Mouse (Mus musculus): Measurements from ENCODE around the gene Cacnb3.

The Cacnb3 gene

DNA sequence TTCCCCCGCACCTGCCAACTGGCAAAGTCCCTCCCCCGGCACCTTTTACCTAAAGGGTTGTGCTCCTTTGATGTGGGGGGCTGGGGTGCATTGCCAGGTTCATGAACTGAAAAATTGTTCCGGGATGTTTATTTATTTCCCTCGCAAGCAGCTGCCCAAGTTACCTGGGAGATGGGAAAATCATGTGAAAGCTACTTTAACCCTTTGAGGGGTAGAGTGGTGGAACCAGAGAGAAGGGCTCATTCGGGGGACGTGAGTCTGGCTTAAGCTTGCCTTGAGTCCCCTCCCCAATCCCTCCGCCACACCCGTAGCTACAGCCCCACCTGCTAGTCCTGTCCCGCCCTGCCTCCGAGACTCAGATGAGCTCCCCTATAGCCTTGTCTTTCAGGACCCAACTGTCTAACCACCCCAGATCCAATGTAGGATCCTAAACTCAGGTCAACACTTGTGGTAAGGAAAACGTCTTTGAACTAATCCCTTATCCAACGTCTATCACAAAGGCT, 20.5 kb upstream of the Cacnb3 start:
- peak; percentile 59 for DNase-seq

DNA sequence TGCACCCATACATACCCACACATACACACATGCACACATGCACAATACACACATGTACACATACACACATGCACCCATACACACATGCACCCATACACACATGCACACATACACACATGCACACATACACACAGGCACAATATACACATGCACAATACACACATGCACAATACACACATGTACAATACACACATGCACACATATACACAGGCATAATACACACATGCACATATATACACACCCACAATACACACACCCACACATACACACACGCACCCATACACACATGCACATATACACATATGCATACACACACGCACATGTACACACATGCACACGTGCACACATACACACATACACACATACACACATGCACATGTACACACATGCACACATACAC, 18.4 kb upstream of the Cacnb3 start:
- DNase-seq = no peak

DNA sequence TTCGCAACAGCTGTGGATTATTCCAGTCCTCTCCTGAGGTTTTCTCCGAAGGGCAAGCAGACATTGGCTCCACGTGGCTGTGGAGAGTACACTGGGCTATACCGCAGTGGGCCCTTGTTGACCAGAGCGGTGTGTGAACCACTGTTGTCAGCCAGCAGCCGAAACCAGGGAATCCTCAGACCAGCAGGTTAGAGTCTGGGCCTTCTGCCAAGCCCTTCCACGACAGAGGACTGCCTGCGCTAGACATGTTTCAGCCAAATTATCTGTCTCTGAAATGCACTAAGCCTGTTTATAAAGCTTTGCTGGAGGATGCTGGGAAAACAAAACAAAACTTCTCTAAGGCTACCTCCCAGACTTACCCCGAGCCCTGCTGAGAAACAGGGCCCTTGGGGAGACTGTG, 16.1 kb upstream of the Cacnb3 start:
- DNase-seq = peak; percentile 46

DNA sequence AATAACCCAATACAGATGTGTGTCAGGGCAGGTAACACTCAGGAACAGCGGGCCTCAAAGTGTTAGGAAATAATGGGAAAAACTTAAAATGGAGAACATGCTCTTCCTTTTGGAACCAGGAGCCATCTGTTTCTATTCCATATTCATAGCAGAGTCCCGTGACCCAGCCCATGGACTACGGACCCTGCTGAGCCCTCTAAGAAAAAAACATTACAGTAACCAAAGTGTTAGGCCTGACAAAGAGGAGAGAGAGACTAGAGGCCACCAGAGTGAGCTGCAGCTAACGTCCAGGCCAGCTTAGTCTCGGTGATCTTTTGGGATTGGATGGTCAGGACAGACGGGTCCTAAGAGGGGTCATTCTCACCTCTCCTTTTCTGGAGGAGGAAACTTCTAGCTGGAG, 15.7 kb upstream of the Cacnb3 start:
- DNase-seq = no peak

DNA sequence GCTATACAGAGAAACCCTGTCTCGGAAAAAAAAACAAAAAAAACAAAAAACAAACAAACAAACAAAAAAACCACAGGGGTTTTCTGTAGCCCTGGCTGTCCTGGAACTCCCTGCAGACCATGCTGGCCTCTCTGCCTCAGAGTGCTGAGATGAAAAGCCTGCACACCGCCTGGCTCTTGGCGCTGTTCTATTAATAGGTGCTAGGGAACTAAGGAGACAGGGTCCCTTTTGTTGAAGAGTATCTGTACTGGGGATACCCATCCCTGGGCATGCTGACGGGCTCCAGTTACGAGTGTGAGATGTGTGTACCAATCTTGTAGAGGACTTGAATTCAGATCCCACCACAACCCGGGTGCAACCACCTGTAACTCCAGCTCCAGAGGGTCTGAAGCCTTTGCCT, 14.9 kb upstream of the Cacnb3 start:
- no peak for DNase-seq

DNA sequence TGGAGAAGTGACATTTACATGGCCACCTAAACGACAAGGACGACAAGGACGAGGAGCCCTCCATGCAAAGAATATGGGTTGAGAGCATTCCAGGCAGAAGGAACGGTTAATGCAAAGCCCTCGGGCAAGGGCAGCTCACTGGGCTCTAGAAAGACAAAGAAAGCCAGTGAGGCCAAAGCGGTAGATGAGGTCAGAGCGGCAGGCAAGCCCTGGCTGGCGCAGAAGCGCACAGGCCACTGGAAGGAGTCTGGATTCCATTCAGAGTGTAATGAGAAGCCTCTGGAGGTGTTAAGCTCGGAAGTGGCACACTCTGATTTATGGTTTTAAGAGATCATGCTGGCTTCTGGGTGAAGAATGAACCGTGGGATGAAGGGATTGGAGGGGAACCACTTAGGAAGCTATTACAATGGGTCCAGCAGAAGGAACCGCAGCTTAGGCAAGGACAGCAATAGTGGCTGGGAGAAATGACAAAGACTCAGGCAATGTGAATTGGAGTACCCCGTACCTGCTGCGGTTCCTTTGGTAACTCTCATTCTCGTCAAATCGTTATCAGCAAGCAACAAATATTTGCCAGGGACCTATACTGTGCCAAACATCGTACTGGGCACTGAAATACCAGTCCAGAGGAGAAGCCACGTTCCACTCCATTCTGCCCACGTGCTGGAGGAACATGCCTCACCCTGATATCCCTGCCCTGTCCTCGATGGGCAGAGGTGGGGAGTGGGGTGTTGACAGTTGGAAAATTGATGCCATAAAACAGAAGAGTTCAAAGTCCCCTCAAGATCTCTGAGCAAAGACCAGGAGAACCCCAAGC, 14.1 kb upstream of the Cacnb3 start:
- no peak for DNase-seq

DNA sequence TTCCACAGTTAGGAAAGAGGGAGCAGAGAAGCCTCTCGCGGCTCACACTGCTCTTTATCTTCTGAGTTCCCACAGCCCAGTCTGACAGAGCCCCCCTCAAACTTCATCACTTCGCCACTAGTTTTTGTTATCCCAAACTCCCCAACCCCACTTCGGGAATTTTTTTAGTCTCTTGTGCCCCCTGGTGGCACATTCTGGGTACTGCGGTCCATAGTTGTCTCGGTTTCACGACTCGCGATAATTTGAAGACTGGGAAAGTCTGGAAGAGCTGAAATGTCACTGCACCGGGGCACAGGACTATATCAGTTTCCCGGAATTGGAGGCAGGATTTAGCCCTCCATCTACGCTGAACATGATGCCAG, 13.5 kb upstream of the Cacnb3 start:
- DNase-seq = peak; percentile 76

DNA sequence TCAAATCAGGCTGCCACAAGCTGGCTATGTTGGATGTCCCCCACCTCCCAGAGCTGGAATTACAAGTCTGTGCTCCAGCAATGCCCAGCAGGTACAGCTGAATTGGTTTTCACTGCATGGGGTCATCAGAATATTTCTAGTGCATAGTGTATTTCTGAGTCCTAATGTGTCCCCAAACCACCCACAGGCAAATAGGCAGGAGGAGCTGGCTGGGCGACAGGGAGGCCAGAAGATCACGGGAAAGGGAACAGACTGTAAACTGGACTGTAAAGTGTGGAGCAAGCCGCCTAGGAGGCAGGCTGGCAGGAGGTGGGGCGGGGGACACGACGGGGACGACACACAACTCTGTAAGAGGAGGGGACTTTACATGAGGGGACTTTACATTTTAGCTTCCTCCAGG, 8.4 kb upstream of the Cacnb3 start:
- DNase-seq = no peak

DNA sequence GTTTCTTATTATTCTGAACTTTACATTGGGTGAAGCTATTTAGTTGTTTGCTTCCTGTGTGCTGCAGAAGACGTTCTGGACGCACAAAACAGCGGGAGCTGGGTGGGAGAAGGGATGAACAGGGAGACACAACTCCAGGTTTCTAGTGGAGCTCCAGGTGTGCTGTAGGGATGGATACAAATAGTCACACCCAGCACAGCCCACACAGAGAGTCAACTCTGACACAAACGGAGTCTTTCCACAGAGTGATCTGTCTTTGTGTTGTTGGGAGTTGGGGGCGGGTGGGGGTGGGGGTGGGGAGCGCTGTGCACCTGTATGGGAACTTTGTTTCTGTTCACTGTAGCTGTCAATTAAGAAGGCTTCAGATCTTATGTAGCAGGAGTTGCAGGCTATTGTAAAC, 7.9 kb upstream of the Cacnb3 start:
- DNase-seq = no peak

DNA sequence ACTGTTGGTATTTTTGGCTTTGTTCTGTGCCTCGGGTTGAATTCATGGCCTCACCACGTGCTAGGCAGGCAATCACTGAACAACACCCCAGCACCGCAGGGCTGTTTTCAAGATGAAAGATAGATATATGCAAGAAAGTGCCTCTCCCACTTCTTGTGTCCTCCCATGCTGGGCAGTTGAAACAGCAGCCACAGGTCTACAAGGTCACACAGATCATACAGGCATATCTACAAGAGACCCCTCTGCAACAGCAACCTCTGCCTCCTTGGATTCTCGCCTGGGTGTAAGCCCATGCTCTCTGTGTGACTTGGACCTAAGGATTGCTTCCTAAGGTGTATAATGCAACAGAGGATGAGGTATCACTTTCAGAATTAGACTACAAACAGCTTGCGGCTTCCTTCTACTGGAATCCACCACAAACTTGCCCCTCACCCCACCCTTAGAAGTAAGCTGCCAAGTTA, 7.2 kb upstream of the Cacnb3 start:
- no peak for DNase-seq

DNA sequence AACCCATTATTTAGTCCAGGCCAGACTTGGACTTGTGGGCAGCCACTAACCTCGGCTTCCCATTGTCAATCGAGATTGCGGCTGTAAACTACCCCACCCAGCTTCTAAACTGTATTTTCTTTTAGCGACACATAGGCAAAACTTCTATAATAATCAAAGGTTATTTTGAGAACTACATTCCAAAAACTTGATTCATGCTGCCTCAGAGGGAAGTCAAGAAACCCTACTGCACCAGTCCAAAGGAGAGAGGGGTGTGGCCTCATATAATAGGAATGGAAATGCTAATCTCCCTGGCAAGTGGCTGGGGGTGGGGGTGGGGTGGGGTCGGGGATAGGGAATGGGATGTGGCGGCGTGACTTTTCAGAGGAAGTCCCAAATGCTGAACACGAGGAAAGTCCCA, 4.6 kb upstream of the Cacnb3 start:
- no peak for DNase-seq

DNA sequence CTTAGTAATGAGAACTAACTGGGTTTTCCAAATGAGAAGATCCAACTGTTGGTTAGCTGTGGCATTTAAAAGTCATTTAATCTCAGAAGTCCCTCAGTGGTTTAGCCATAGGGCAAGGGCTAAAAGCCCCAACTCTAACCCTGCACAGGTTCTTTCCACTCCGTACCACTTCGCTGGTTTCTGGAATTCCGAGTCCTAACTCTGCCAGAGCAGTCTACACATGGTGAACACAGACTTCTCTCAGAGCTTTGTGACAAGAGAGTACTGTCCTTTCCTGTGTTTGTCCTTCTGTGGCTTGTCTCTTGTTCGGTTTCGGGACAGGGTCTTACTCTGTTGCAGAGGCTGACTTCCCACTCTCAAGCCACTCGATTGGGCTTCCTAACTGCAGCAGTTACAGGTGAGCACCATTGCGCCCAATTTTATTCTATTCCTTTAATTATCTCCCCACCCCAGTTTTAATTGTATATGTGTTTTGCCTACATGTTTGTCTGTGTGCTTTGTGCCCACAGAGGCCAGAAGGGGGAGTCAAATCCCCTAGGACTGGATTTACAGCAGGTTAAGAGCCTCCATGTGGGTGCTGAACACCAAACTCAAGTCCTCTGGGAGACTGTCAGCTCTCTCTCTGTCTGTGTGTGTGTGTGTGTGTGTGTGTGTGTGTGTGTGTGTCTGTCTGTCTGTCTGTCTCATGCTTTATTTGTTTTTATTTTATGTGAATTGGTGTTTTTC, 4.0 kb upstream of the Cacnb3 start:
- DNase-seq = no peak

DNA sequence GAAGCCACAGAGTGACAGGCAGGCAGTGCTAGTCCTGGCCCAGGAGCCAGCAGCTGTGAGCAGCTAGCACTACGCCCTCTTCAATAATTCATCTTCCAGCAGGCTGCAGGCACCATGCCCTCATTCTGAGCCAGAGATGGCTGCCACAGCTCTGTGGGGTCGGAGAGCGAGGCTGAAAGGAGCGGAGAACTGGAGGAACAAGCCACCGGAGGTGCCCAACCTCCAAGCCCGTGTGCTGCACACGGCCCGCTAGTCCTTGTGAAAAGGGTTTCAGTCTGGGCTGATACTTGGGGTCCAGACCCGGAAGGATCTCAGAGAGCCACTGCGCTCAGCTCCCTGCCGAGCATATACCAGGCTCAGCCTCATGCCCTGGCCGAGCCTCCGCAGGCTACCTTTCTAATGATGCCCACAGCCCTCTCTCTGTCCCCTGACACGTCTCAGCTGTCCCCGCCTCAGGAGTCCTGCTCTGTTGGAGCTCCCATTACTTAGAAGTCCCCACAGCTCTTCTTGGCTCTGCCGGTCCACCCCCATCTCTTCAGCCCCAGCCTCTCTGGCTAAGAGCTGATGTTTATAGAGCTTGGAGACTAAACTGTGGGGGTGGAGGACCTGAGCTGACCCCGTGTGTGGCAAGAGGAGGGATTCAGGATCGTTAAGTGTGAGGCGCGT, 1.9 kb upstream of the Cacnb3 start:
- no peak for DNase-seq

DNA sequence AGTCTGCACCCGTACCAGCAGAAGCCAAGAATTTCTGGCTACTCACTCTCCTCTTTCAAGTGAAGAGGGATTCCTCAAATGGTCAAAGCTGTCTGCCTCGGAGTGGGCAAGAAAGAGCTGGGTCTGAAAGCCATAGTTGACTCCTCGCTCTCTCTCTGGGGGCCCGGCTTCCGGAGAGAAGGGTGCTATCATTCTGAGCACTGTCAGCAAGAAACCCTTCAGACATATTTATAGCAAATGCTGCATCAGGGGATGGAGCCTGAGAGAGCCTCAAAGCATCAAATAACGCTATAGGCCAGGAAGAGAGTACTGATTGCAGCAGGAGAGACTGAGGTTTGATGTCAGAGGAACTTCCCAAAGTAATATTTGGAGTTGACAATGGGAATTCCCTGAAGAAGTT, 1.2 kb upstream of the Cacnb3 start:
- DNase-seq = no peak

DNA sequence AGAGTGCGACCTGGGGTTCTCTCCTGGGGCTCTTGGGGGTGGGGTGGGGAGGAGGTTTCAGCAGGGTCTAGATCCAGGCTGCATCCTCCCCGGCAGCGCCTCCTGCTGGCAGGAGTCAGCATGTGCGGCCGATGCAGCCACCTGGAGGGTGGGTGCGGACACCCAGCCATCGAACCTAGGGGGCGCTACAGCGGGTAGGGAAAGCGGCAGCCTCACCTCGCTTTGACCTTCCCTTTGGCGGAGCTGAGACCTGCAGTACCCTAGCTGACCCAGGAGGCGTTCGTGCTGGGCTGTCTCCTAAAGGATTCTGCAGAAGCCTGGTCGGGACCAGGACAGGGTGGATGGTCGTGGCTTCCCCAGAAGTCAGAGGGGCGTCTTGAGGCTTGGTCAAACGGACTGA, 853 bp downstream of the Cacnb3 start:
- peak; percentile 72 for DNase-seq

DNA sequence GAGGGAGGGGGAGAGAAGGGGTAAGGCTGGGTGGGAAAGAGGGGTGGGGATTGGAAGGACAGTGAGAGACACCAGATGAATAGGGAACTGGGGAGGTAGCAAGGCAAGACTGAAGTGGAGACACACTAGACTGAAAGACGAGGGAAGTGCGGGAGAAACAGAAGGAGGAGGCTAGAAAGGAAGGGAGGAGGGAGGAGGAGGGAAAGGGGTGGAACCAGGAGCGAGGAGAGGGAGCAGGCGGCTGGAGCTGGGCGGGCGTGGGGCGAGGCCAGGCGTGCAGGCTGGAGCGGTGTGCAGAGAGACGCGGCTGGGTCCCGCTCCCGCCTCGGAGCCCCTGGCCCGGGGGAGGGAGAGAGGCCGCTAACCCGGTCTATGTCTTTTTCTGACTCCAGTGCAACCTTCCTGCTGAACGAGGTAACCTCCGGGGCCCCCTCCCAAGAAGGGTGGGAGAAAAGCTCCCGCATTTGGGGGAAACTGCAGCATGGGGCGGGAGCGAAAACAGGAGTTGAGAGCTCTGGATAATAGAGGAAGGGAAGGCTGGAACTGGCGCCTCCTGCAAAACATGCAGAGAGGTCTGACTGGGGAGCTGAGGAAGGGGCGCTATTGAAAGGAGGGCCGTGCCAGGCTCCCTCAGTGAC, 1.6 kb downstream of the Cacnb3 start:
- peak; percentile 56 for DNase-seq

DNA sequence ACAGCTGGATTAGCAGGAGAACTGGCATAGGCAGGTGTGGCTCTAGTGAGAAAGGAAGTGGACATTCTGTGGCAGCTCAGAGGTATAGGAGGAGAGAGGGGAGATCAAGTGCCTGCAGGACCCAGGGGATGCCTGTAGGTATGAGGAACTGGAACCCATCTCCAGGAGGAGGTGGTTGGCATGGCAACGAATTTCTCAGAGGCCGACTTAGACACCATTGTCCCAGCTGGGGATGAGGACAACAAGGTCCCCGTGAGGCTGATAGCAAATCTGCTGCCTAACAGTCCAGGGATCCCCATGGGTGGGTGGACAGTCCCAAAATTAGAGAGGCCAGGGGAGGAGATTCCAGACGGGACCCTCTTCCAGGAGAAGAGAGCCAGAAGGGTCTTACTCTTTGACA, 2.3 kb downstream of the Cacnb3 start:
- no peak for DNase-seq

DNA sequence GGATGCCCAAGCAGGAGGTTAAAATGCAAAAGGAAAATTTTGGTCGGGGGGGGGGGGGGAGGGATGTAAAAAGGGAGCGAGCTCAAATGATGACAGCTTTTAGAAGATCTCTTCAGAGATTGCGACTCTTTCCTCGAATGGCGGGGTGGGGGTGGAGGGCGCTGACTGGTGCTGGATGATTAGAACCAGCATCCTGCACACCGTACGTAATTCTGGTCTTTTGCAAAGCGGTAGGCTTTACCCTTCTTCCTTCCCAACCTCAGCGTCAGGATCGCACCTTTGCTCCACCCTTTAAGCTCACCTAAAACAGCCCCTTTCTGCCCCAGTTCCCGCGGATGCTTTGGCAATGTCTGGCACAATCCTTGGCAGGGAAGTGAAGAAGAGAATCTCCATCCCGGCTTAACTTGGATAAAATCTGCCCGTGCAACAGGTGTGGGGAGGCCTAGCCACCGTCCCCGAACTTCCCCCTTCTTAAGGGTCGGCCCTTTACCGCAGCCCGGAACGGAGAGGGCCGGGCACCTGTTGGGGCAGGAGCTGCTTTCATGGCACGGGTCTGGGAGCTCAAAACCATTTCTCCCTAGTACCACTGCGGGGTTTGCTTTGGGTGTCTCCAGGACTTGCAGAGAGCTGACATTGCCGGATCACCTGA, 3.3 kb downstream of the Cacnb3 start:
- peak; percentile 56 for DNase-seq

DNA sequence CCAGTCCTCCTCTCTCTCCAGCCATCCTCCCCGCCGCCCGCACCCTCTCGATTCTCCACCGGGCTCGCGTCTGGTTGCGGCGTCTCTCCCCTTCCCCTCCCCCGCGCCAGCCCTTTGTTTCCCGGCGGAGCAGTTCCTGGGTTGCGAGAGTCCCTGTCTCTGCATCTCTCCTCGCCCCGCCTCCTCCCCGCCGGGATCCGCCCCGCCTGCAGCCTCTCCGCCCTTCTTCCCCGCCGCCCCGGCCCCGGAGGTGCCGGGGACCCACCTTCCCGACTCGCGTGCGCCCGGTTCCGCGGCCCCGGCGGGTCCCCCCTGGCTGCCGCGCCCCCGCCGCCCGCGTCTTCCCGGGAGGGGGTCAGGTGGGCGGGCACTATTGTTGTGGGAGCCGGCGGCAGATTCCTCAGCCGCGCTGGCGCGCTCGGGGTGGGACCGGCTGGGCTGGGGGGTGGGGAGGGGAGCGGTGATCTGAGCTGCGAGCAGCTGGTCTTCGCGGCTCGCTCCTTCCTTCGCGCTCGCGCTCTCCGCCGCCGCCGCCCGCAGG, 4.0 kb downstream of the Cacnb3 start:
- DNase-seq = peak; percentile 75

DNA sequence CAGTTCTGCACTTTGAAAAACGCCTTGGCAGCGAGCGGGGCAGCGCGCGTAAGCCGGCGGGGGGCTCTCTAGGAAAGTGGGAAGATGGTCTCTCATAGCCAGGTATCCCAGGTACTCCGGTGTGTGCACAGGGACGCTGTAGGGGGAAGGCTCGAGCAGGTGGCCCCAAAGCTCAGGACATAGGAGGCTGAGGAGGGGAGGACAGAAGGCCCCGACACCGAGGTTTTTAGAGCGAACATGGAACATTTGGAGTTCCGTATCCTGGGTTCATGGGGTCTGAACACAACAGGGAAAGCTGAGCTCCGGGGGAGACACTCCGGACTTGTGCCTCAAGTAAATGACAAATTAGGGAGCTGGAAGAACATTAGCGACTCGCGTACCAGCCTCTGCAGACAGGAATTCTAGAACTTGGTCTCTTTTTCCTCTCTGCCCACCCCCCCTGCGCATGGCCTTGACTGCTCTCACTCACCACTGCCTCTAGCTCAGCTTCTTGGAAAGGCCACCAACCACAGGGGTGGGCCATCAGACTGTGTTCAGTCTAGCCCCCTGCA, 4.7 kb downstream of the Cacnb3 start:
- peak; percentile 52 for DNase-seq

DNA sequence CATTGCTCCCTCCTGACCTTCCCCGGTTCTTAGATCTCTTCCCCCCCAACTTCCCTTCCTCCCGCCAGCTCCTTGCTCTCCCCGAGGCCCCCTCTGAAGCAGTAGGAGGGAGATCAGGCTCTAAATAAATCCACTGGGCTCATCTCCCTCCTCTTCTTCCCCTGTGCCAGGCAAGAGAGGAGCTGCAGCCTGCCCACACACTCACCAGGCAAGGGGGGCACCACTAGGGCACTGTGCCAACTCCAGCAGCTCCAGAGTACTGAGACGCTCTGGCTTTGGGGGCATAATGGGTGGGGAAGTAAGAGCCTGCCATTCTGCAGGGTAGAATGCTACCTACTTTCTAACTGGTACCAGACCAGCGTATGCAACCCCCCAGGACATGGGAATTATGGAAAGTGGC, 5.9 kb downstream of the Cacnb3 start:
- no peak for DNase-seq

DNA sequence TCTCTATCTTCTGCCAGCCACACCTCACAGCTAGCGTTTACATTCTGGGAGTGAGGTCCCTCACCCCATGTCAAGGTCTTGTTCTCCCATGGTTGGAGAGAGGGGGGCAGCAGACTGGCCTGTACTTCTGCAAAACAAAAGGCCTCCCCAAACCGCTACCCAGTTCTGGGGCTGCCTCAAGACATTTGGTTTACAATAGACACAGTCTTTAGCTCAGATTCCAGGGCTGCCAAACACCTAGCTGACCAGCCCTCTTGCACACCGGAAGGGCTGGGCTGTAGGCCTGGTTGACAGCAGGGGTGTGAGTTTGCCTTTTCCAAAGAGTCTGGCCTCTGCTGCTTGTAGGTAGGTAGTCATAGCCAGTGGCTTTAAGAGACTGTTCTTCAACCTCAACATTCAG, 6.5 kb downstream of the Cacnb3 start:
- DNase-seq = no peak
